Mouse (Mus musculus): ENCODE measurements around the gene Pth2. TPM values are rescaled to one million over a fixed set of nuclear protein-coding genes. Genes with fewer than 3 reads are reported as not detected.
"Not testable (repeated sequence)": the region's sequence is repeated elsewhere in the genome, so short reads cannot be mapped to it uniquely, and the experiment has no call there.

Gene Pth2
- polyA plus RNA-seq, 1 experiment = not detected

GRCm38 (mm10) chr7:45167761-45168445, 12.9 kb upstream of the Pth2 start:
- Histone ChIP-seq H3K4me1 (ENCODE audit: control insufficient read depth, insufficient read depth, low read length) (no peaks in the 10 kb centered on the region), H3K4me3 (ENCODE audit: insufficient read depth, low read length) (no peak overlapping the region), H3K27ac (ENCODE audit: insufficient read depth, low read length) (no peak overlapping the region)
- TF ChIP-seq CTCF (IDR thresholded peaks at IDR 0.05; ENCODE audit: borderline replicate concordance, insufficient read depth, low read length) (no peak), POLR2A (IDR thresholded peaks at IDR 0.05; ENCODE audit: low read depth, low read length) (no peak)

DNA sequence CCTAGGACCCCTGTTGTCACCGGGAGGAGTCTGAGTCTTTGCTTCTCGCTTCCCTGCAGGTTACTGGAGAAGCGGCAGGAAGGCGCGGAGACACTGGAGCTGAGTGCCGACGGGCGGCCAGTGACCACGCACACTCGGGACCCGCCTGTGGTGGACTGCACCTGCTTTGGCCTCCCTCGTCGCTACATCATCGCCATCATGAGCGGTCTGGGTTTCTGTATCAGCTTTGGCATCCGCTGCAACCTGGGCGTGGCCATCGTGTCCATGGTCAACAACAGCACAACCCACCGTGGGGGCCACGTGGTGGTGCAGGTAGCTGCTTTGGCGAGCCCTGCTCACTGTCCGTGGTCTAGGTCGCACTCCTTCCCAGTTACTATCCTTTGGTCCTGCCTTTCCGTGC, 12.1 kb upstream of the Pth2 start:
- TF ChIP-seq POLR2A (IDR thresholded peaks at IDR 0.05; ENCODE audit: low read depth, low read length) = no peak
- no peak for TF ChIP-seq CTCF (IDR thresholded peaks at IDR 0.05; ENCODE audit: borderline replicate concordance, insufficient read depth, low read length)
- Histone ChIP-seq H3K4me3 (ENCODE audit: insufficient read depth, low read length) (no peak overlapping the region), H3K4me1 (ENCODE audit: control insufficient read depth, insufficient read depth, low read length) (no peaks in the 10 kb centered on the region), H3K27ac (ENCODE audit: insufficient read depth, low read length) (no peak overlapping the region)

GRCm38 (mm10) chr7:45169495-45169894, 11.3 kb upstream of the Pth2 start:
- Histone ChIP-seq H3K4me1 (ENCODE audit: control insufficient read depth, insufficient read depth, low read length) (no peaks in the 10 kb centered on the region), H3K4me3 (ENCODE audit: insufficient read depth, low read length) (no peak overlapping the region), H3K27ac (ENCODE audit: insufficient read depth, low read length) (no peak overlapping the region)
- TF ChIP-seq POLR2A (IDR thresholded peaks at IDR 0.05; ENCODE audit: low read depth, low read length) = no peak
- no peak for TF ChIP-seq CTCF (IDR thresholded peaks at IDR 0.05; ENCODE audit: borderline replicate concordance, insufficient read depth, low read length)

DNA sequence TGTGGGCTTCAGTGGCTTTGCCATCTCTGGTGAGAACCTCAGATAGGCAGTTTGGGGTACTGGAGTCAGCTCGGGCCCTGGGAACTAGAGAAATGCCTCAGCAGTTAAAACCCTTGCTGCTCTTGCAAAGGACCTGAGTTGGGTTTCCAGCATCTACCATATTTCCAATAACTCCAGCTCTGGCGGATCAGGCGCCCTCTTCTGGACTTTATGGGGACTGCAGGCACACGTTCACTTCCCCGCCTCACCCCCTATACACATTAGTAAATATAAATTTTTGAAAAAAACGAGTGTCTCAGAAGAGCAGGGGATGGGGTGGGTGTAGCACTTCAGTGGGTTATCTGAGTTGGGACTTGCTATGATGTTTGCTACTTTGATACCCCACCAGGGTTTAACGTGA, 7.8 kb upstream of the Pth2 start:
- no peaks in the 10 kb centered on the region for H3K4me1 ChIP-seq (ENCODE audit: control insufficient read depth, insufficient read depth, low read length)
- no peak overlapping the region for H3K4me3 ChIP-seq (ENCODE audit: insufficient read depth, low read length)
- no peak overlapping the region for H3K27ac ChIP-seq (ENCODE audit: insufficient read depth, low read length)
- TF ChIP-seq POLR2A (IDR thresholded peaks at IDR 0.05; ENCODE audit: low read depth, low read length) = no peak
- no peak for TF ChIP-seq CTCF (IDR thresholded peaks at IDR 0.05; ENCODE audit: borderline replicate concordance, insufficient read depth, low read length)

DNA sequence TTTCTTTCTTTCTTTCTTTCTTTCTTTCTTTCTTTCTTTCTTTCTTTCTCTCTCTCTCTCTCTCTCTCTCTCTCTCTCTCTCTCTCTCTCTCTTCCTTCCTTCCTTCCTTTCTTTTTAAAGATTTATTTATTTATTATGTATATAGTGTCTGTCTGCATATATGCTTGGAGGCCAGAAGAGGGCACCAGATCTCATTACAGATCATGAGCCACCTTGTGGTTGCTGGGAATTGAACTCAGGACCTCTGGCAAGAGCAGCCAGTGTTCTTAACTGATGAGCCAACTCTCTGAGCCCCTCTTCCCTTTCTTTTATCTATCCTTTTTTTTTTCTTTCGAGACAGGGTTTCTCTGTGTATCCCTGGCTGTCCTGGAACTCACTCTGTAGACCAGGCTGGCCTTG, 7.0 kb upstream of the Pth2 start:
- H3K4me3 ChIP-seq (ENCODE audit: insufficient read depth, low read length); H3K4me1 ChIP-seq (ENCODE audit: control insufficient read depth, insufficient read depth, low read length); H3K27ac ChIP-seq (ENCODE audit: insufficient read depth, low read length): not testable (repeated sequence)

DNA sequence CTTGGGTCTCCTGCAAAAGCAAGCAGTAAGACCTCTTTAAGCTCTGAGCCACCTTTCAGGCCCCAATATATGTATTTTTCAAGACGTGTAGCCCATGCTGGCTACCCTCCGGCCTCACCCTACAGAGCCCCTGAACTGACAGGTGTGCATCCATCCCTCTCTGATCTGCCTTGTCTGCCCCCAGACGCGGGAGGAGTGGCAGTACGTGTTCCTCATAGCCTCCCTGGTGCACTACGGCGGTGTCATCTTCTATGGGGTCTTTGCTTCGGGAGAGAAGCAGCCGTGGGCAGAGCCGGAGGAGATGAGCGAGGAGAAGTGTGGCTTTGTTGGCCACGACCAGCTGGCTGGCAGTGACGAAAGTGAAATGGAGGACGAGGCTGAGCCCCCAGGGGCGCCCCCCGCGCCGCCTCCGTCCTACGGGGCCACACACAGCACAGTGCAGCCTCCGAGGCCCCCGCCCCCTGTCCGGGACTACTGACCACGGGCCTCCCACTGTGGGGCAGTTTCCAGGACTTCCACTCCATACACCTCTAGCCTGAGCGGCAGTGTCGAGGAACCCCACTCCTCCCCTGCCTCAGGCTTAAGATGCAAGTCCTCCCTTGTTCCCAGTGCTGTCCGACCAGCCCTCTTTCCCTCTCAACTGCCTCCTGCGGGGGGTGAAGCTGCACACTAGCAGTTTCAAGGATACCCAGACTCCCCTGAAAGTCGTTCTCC, 6.1 kb upstream of the Pth2 start:
- H3K27ac ChIP-seq (ENCODE audit: insufficient read depth, low read length) = no peak overlapping the region
- no peak overlapping the region for H3K4me3 ChIP-seq (ENCODE audit: insufficient read depth, low read length)
- no peaks in the 10 kb centered on the region for H3K4me1 ChIP-seq (ENCODE audit: control insufficient read depth, insufficient read depth, low read length)
- no peak for TF ChIP-seq POLR2A (IDR thresholded peaks at IDR 0.05; ENCODE audit: low read depth, low read length)
- TF ChIP-seq CTCF (IDR thresholded peaks at IDR 0.05; ENCODE audit: borderline replicate concordance, insufficient read depth, low read length) = no peak

DNA sequence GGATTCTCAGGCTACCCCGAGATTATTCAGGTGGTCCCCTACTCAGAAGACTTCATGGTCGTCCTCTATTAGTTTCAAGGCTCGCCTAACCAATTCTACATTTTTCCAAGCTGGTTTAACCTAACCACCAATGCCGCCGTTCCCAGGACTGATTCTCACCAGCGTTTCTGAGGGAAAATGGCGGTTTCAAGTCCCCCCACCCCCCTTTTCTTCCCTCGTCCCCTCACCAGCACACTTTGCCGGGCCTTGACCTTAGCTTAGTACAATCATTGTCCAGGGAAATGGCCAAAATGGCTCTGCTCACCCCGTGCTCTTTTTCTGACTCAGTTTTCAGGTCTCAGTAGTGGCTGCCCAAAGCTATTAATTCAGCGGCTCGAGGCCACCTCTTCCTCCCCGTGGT, 5.4 kb upstream of the Pth2 start:
- H3K27ac ChIP-seq (ENCODE audit: insufficient read depth, low read length) = no peak overlapping the region
- H3K4me3 ChIP-seq (ENCODE audit: insufficient read depth, low read length) = no peak overlapping the region
- H3K4me1 ChIP-seq (ENCODE audit: control insufficient read depth, insufficient read depth, low read length) = no peaks in the 10 kb centered on the region
- TF ChIP-seq POLR2A (IDR thresholded peaks at IDR 0.05; ENCODE audit: low read depth, low read length) (no peak), CTCF (IDR thresholded peaks at IDR 0.05; ENCODE audit: borderline replicate concordance, insufficient read depth, low read length) (no peak)

DNA sequence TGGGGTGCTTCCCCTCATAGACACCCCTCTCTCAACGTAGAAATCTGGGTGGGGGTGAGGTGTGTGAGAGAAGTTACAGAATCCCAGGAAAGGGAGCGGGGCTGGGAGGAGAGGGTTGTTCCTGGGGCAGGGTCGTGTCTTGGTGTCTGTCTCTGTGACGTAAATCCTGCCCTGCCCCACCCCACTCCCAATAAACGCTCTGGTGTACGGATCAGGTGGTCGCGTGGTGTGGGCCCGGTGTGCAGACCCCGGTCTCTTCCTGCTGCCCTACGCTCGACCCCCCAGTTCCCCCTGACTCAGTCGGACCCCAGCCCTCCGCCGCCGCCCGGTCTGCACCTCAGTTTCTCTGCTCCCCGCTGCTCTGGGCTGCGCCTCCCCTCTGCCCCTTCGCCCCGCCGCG, 4.9 kb upstream of the Pth2 start:
- H3K4me1 ChIP-seq (ENCODE audit: control insufficient read depth, insufficient read depth, low read length) = no peaks in the 10 kb centered on the region
- no peak for TF ChIP-seq CTCF (IDR thresholded peaks at IDR 0.05; ENCODE audit: borderline replicate concordance, insufficient read depth, low read length)
- TF ChIP-seq POLR2A (IDR thresholded peaks at IDR 0.05; ENCODE audit: low read depth, low read length) = no peak
- H3K4me3 ChIP-seq (ENCODE audit: insufficient read depth, low read length) = no peak overlapping the region
- no peak overlapping the region for H3K27ac ChIP-seq (ENCODE audit: insufficient read depth, low read length)

DNA sequence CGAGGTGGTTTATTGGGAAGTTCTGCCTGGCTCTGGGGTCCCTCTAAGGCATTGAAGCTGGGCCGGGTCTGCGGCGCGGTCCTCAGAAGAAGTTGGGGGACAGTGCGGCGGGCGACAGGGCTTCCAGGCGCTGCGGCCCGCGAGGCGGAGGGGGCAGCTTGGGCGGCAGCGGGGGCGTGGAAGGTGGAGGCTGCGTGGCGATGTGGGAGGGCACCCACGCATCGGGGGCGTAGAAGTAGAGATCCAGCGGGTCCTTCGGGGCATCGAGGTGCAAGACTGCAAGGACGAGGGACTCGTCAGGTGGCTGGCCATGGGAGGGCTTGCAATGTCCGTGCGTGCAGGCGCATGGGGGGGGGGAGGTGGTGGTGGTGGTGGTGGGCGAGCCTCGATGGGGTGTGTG, 4.4 kb upstream of the Pth2 start:
- Histone ChIP-seq H3K4me3 (ENCODE audit: insufficient read depth, low read length) (no peak overlapping the region), H3K27ac (ENCODE audit: insufficient read depth, low read length) (no peak overlapping the region), H3K4me1 (ENCODE audit: control insufficient read depth, insufficient read depth, low read length) (no peaks in the 10 kb centered on the region)
- TF ChIP-seq CTCF (IDR thresholded peaks at IDR 0.05; ENCODE audit: borderline replicate concordance, insufficient read depth, low read length) (no peak), POLR2A (IDR thresholded peaks at IDR 0.05; ENCODE audit: low read depth, low read length) (no peak)

GRCm38 (mm10) chr7:45178550-45178949, 2.2 kb upstream of the Pth2 start:
- H3K4me1 ChIP-seq (ENCODE audit: control insufficient read depth, insufficient read depth, low read length) = no peaks in the 10 kb centered on the region
- no peak overlapping the region for H3K4me3 ChIP-seq (ENCODE audit: insufficient read depth, low read length)
- no peak overlapping the region for H3K27ac ChIP-seq (ENCODE audit: insufficient read depth, low read length)
- TF ChIP-seq POLR2A (IDR thresholded peaks at IDR 0.05; ENCODE audit: low read depth, low read length) (no peak), CTCF (IDR thresholded peaks at IDR 0.05; ENCODE audit: borderline replicate concordance, insufficient read depth, low read length) (no peak)

Measured in embryonic fibroblast, embryonic 13.5 days (primary cell).